Mouse (Mus musculus) urinary bladder, postnatal 25 days (tissue): ENCODE measurements at regions not wholly inside any gene's neighbourhood (a gene's known extent, or its start where the extent isn't known, plus 50 kb on each side); places are given as distances from the start of the nearest gene placed in this dataset.

Experiments used
- DNase-seq: peaks from one replicate; pipeline ENCODE4 v3.0.0; 2022; ENCODE audit warnings: low spot score

GRCm38 (mm10) chr11:18581078-18581800 lies 437.5 kb downstream of the Meis1 start:
- no peak for DNase-seq

DNA sequence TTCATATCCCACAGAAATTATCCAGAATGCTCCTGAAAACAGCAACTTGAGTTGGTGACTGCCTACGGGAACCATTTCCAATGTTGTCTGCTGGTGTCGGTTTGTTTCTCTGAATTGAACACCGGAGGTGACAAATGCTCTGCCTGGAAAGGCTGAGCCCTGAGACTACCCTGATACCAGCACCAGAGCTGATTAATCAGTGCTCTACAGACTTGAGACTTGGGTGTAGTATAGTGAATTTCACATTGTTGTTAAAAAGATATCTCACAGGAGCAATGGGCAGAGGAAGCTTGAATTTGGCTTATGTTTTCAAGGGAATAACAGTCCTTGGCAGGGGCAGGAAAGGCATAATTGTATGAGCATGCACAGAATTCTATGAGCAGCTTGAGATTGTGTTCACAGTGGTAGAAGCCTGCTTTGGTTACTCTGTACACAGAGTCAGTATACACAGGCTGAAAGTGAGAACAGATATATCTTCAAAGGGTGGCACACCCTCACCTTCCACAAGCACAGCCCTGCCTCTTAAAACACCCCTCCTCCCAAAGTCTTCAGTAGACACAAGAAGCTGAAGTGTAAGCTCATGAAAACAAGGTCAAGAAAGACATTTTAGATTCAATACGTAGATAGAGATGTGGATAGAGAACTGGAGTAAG lies 447.1 kb downstream of the Meis1 start:
- DNase-seq = no peak

GRCm38 (mm10) chr11:18563011-18563410 lies 455.8 kb downstream of the Meis1 start:
- DNase-seq = no peak

- DNase-seq = no peak
Measured at GRCm38 (mm10) chr11:18558665-18559064, 460.1 kb downstream of the Meis1 start.

GRCm38 (mm10) chr11:18535592-18535857 lies 483.3 kb downstream of the Meis1 start:
- DNase-seq = no peak

GRCm38 (mm10) chr11:18534807-18535591 lies 483.8 kb downstream of the Meis1 start:
- no peak for DNase-seq

DNA sequence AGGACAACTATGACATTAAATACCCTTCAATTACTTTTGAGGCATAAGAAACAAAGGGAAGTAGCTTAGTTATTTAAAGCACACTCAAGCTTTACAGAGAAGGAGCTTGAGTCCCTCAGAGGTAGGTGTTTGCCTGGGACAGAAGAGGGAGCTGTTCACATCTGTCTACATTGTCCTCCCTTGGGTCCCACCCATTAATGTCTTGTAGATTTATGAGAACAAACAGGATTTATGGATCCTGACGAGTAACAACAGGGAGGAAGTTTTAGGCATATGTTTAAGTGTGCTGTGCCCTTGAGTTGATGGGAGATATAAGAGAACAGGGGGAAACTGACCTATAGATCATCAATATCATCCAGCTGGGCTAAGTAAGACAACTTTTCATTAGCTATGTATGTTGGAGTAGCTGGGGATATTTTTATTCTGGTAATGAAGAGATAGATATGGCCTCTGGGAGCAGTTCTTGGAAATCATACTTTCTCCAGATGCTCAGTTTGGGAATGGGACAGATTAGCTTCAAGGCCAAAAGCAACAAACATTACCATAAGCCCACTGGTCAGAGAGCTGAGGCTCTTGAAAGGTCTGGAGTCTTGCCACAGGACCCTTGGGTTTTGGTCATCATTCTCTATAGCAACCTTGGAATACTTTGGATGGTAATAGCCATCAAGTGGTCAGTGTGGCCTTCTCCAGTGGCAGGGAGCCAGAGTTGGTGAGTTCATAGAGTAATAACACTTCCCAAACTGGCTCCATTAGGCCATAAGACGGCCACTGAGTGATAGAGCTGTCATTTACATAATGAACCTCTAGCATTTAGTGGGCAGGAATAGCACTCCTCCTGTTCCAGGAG lies 487.3 kb downstream of the Meis1 start:
- no peak for DNase-seq

DNA sequence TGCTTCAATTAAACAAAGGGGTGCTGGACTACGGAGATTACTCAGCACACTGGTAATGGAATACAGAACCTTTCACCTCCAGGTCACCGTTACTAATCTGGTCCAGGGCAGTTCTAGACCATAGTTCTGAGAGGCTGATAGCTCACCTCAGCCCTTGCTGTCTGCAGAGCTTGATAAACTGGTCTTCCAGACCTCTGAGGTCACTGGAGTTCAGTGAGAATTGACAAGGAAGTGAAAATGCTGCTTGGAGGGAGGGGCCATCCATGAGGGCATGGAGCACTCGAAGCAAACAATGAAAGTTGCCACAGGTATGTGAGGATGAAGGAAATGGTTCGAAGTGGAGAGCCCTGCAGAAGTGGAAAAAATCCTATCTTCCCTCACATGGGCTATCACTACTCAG lies 490.2 kb downstream of the Meis1 start:
- peak; percentile 11 for DNase-seq

GRCm38 (mm10) chr11:18495108-18495757 lies 523.6 kb downstream of the Meis1 start:
- no peak for DNase-seq

- DNase-seq = no peak
Measured at GRCm38 (mm10) chr11:18493981-18494380, 524.8 kb downstream of the Meis1 start.

GRCm38 (mm10) chr11:18493086-18493485 lies 525.7 kb downstream of the Meis1 start:
- no peak for DNase-seq

DNA sequence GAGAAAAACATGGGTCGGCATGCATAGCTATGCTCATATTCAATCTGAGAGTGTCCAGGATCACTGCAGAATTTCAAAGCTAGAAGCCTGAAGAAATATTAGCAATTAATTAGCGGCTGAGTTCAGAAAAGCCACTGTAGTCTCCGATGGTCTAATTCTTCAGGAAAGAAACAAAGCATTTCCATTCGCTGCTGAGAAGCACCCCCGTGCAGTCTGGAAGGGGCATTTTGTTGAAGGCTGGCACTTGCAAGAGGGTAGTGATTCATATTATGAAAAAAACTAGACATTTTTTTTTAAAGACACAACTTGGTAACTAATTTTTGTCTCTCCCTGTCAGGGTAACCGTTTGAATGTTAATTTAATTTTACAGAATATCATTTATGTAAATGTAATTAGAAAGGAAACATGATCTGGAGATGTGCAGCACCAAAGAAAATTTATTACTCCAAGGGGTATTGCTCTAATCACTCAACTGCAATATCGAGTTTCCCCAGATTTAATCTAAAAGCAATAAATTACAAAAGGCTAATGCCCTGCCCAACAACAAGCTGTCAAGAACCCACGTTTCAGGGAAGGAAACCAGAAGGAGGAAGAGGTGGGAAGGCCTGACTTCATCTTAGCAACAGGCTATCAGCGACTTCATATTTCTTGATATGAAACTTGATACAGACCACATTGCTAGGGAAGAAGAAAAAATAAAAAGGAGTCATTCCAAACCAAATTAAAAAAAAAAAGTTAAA lies 529.1 kb downstream of the Meis1 start:
- no peak for DNase-seq

- no peak for DNase-seq
Measured at GRCm38 (mm10) chr11:18478841-18479240, 525.2 kb upstream of the Etaa1 start.

DNA sequence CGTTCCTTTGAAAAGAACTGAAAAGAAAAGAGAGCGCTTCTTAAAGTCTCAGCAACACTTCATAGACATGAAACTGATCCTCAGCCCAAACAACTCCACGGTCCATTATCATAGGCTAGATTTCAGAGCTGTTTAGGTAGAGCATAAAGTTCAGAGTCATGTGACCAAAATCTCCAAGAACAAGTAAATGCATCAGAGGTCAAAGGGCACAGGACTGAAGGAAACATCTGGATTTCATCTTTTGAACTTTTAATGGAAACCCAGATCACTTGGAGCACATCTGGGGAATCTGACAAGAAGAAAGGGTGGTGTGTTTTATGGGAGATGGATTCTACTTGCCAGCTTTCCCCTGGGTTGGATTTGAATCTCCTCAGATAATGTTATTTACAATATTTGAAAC lies 497.6 kb upstream of the Etaa1 start:
- no peak for DNase-seq

- no peak for DNase-seq
Measured at GRCm38 (mm10) chr11:18448879-18449278, 495.2 kb upstream of the Etaa1 start.

DNA sequence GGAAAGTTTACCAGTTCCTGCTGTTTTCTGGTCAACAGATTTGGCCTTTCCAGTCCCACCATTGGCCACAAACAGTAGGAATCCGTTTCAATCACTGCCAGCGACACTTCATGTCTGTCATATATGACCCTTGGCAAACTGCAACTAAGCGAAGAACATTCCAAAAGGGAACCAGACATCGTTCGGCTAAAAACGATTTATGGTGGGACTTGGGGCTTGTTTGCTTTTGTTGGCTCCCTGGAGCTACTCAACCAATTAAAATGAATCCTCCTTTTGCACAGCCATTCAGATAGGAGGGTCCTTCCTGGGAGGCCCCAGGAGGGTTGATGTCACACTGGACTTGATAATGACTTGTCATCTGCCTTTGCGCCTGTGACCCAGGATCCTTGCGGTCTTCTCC lies 490.9 kb upstream of the Etaa1 start:
- no peak for DNase-seq

DNA sequence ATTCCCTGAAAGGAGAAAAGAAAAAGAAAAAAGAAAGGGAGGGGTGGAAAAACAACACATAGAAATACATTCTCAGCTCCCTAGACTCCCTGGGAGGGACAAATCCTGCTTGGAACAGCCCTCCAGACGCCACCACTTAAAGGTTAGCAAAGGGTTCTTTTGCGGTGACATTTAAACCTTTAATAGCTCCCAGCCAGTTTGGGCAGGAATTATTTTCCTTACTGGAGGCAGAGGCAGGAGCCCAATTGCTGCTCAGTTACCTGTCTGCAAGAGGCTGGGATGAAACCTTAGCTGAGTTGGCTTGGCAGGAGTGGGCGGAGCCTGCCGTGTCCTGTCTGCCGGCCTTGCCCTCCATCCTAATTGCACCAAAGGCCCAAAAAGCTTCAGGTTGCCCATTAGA lies 490.4 kb upstream of the Etaa1 start:
- DNase-seq = no peak

DNA sequence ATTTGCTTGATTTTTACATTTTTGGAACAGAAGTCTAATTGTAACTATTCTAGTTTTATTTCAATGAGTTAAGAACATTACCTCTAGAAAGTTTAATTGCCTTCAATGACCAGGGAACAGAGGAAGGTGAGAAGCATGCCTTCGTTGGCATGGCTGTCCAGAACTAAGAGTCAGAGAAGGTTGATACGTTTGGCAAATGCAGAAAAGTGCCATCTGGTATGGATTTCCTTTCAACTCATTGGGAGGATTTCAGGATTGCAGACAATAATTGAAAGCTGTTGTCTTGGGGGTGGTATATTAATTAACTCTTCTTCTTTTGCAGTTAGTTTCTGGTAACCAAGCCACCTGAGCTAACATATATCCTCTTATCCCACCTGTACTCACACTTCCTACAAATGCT lies 489.5 kb upstream of the Etaa1 start:
- no peak for DNase-seq

- DNase-seq = no peak
Measured at GRCm38 (mm10) chr11:18437834-18438611, 484.3 kb upstream of the Etaa1 start.

GRCm38 (mm10) chr11:18421076-18421475 lies 467.4 kb upstream of the Etaa1 start:
- no peak for DNase-seq
